Mouse (Mus musculus) neural tube, embryonic 12.5 days (tissue): ENCODE results near the gene Aplp2. TPM values are rescaled to one million over a fixed set of nuclear protein-coding genes. Genes with fewer than 3 reads are reported as not detected.

Source experiments
- ATAC-seq: fragments of 200-750 bp; cut with Nextera tagmentation; 2 replicates; pipeline ENCODE4 v1.8.0; 2017; ENCODE audit warnings: low read depth, mild to moderate bottlenecking, moderate TSS enrichment, moderate library complexity; ENCODE audit not compliant: low FRiP score
- H3K27ac ChIP-seq: fragments of 300-500 bp; sonication (generic); 2 replicates; pipeline ENCODE4 v1.5.1; 2016
- H3K27me3 ChIP-seq: fragments of 300-500 bp; sonication (generic); replicated peaks from 2 replicates; pipeline ENCODE4 v1.6.1; 2016; ENCODE audit warnings: mild to moderate bottlenecking
- H3K36me3 ChIP-seq: fragments of 300-500 bp; sonication (generic); 2 replicates; pipeline ENCODE4 v1.6.1; 2016; ENCODE audit warnings: mild to moderate bottlenecking
- H3K4me1 ChIP-seq: fragments of 300-500 bp; sonication (generic); 2 replicates; pipeline ENCODE4 v1.6.1; 2016
- H3K4me2 ChIP-seq: fragments of 300-500 bp; sonication (generic); replicated peaks from 2 replicates; pipeline ENCODE4 v1.6.1; 2016; ENCODE audit warnings: mild to moderate bottlenecking
- H3K4me3 ChIP-seq: fragments of 300-500 bp; sonication (generic); 2 replicates; pipeline ENCODE4 v1.5.1; 2016
- H3K9ac ChIP-seq: fragments of 300-500 bp; sonication (generic); 2 replicates; pipeline ENCODE4 v1.6.1; 2016; ENCODE audit warnings: mild to moderate bottlenecking
- H3K9me3 ChIP-seq: fragments of 300-500 bp; sonication (generic); 2 replicates; pipeline ENCODE4 v1.6.1; 2016; ENCODE audit warnings: mild to moderate bottlenecking
- WGBS: fragments of 180-500 bp; shearing (Covaris S2); methylation state at CpG from one replicate; pipeline ENCODE4 v1.1.7; 2016; 5-methylcytosine and 5-hydroxymethylcytosine counted together
- polyA plus RNA-seq: library from polyadenylated mRNA; unstranded; fragments of >200 nt; fragmentation: Nextera tagmentation; extraction: Ambion mirVana; gene quantifications from 2 replicates; pipeline ENCODE4 v1.2.1, GENCODE M21; 2016

The Aplp2 gene
- polyA plus RNA-seq, 1 experiment from 2014 or later, result 334 TPM

GRCm38 (mm10) chr9:31196742-31197141, 14.9 kb downstream of the Aplp2 start:
- H3K27ac ChIP-seq, result no peak overlapping the region
- no peaks in the 10 kb centered on the region for H3K4me1 ChIP-seq
- H3K36me3 ChIP-seq, result peaks cover 10% of the 10 kb centered on the region; the same call in 1 of the 2 replicates
- H3K9me3 ChIP-seq, result 0 out of 2 replicates have a peak, but pooled peaks cover 4% of the 10 kb centered on the region
- ATAC-seq, result no peak
- H3K27me3 ChIP-seq, result no peaks in the 10 kb centered on the region
- H3K4me3 ChIP-seq, result no peak overlapping the region
- no peak overlapping the region for H3K9ac ChIP-seq
- no peak overlapping the region for H3K4me2 ChIP-seq

GRCm38 (mm10) chr9:31195573-31195972, 16.0 kb downstream of the Aplp2 start:
- WGBS, result 95% methylated on average over 1 of the region's 1 CpGs
- Histone ChIP-seq H3K9me3 (0 out of 2 replicates have a peak, but pooled peaks cover 4% of the 10 kb centered on the region), H3K27ac (no peak overlapping the region), H3K36me3 (peaks cover 10% of the 10 kb centered on the region; the same call in 1 of the 2 replicates), H3K4me3 (no peak overlapping the region), H3K27me3 (no peaks in the 10 kb centered on the region), H3K9ac (no peak overlapping the region), H3K4me2 (no peak overlapping the region), H3K4me1 (no peaks in the 10 kb centered on the region)
- no peak for ATAC-seq

GRCm38 (mm10) chr9:31192378-31192777, 19.2 kb downstream of the Aplp2 start:
- WGBS, result 94% methylated on average over 7 of the region's 7 CpGs
- H3K36me3 ChIP-seq, result peaks cover 10% of the 10 kb centered on the region; the same call in 1 of the 2 replicates
- no peak overlapping the region for H3K27ac ChIP-seq
- ATAC-seq, result no peak
- H3K27me3 ChIP-seq, result no peaks in the 10 kb centered on the region
- H3K4me1 ChIP-seq, result no peaks in the 10 kb centered on the region
- no peak overlapping the region for H3K9ac ChIP-seq
- 0 out of 2 replicates have a peak, but pooled peaks cover 4% of the 10 kb centered on the region for H3K9me3 ChIP-seq
- no peak overlapping the region for H3K4me2 ChIP-seq
- no peak overlapping the region for H3K4me3 ChIP-seq

GRCm38 (mm10) chr9:31191543-31191942, 20.1 kb downstream of the Aplp2 start:
- Histone ChIP-seq H3K4me3 (no peak overlapping the region), H3K27me3 (no peaks in the 10 kb centered on the region), H3K9me3 (0 out of 2 replicates have a peak, but pooled peaks cover 4% of the 10 kb centered on the region), H3K36me3 (peaks cover 10% of the 10 kb centered on the region; the same call in 1 of the 2 replicates), H3K4me2 (no peak overlapping the region), H3K9ac (no peak overlapping the region), H3K27ac (no peak overlapping the region), H3K4me1 (no peaks in the 10 kb centered on the region)
- ATAC-seq, result no peak
- 67% methylated on average over 7 of the region's 7 CpGs for WGBS

- WGBS, result 91% methylated on average over 2 of the region's 2 CpGs
- Histone ChIP-seq H3K27me3 (no peaks in the 10 kb centered on the region), H3K27ac (no peak overlapping the region), H3K4me2 (no peak overlapping the region), H3K36me3 (peaks cover 6% of the 10 kb centered on the region; the same call in 1 of the 2 replicates), H3K9ac (no peak overlapping the region), H3K4me3 (no peak overlapping the region), H3K9me3 (no peaks in the 10 kb centered on the region), H3K4me1 (no peaks in the 10 kb centered on the region)
- no peak for ATAC-seq
Observed at GRCm38 (mm10) chr9:31189194-31189593, 22.4 kb downstream of the Aplp2 start.

GRCm38 (mm10) chr9:31184439-31184838, 27.2 kb downstream of the Aplp2 start:
- H3K36me3 ChIP-seq, result no peaks in the 10 kb centered on the region
- ATAC-seq, result no peak
- no peak overlapping the region for H3K9ac ChIP-seq
- H3K27me3 ChIP-seq, result no peaks in the 10 kb centered on the region
- H3K4me3 ChIP-seq, result no peak overlapping the region
- peaks cover 12% of the 10 kb centered on the region for H3K4me1 ChIP-seq
- 97% methylated on average over 5 of the region's 5 CpGs for WGBS
- no peak overlapping the region for H3K4me2 ChIP-seq
- no peak overlapping the region for H3K27ac ChIP-seq
- no peaks in the 10 kb centered on the region for H3K9me3 ChIP-seq

GRCm38 (mm10) chr9:31183061-31183460, 28.6 kb downstream of the Aplp2 start:
- whole genome bisulfite sequencing, result 86% methylated on average over 4 of the region's 4 CpGs
- no peaks in the 10 kb centered on the region for H3K9me3 ChIP-seq
- no peak overlapping the region for H3K4me2 ChIP-seq
- no peak overlapping the region for H3K27ac ChIP-seq
- H3K4me3 ChIP-seq, result no peak overlapping the region
- H3K4me1 ChIP-seq, result peaks cover 12% of the 10 kb centered on the region
- no peak overlapping the region for H3K9ac ChIP-seq
- no peaks in the 10 kb centered on the region for H3K36me3 ChIP-seq
- no peak for ATAC-seq
- no peaks in the 10 kb centered on the region for H3K27me3 ChIP-seq

GRCm38 (mm10) chr9:31181291-31182085, 30.1 kb downstream of the Aplp2 start:
- Histone ChIP-seq H3K4me3 (no peak overlapping the region), H3K9me3 (no peaks in the 10 kb centered on the region), H3K27ac (no peak overlapping the region), H3K4me2 (no peak overlapping the region), H3K9ac (no peak overlapping the region), H3K4me1 (peaks cover 12% of the 10 kb centered on the region), H3K27me3 (no peaks in the 10 kb centered on the region), H3K36me3 (peaks cover 2% of the 10 kb centered on the region)
- no peak for ATAC-seq
- WGBS, result 66% methylated on average over 10 of the region's 10 CpGs

- H3K27me3 ChIP-seq, result no peaks in the 10 kb centered on the region
- H3K4me3 ChIP-seq, result no peak overlapping the region
- no peak overlapping the region for H3K9ac ChIP-seq
- H3K27ac ChIP-seq, result no peak overlapping the region
- ATAC-seq, result no peak
- H3K4me1 ChIP-seq, result peaks cover 12% of the 10 kb centered on the region
- 92% methylated on average over 6 of the region's 6 CpGs for WGBS
- no peak overlapping the region for H3K4me2 ChIP-seq
- no peaks in the 10 kb centered on the region for H3K9me3 ChIP-seq
- peaks cover 28% of the 10 kb centered on the region for H3K36me3 ChIP-seq
Observed at GRCm38 (mm10) chr9:31177692-31178091, 33.9 kb downstream of the Aplp2 start.

- WGBS, result 82% methylated on average over 8 of the region's 8 CpGs
- no peaks in the 10 kb centered on the region for H3K27me3 ChIP-seq
- H3K27ac ChIP-seq, result no peak overlapping the region
- H3K36me3 ChIP-seq, result peaks cover 34% of the 10 kb centered on the region
- no peak overlapping the region for H3K4me2 ChIP-seq
- no peak overlapping the region for H3K4me3 ChIP-seq
- H3K9ac ChIP-seq, result no peak overlapping the region
- no peaks in the 10 kb centered on the region for H3K9me3 ChIP-seq
- ATAC-seq, result no peak
- peaks cover 3% of the 10 kb centered on the region; the same call in 1 of the 2 replicates for H3K4me1 ChIP-seq
Observed at GRCm38 (mm10) chr9:31176379-31177130, 35.1 kb downstream of the Aplp2 start.

- H3K4me3 ChIP-seq, result no peak overlapping the region
- no peaks in the 10 kb centered on the region for H3K27me3 ChIP-seq
- no peaks in the 10 kb centered on the region for H3K9me3 ChIP-seq
- 89% methylated on average over 3 of the region's 3 CpGs for WGBS
- no peak overlapping the region for H3K4me2 ChIP-seq
- no peak for ATAC-seq
- H3K9ac ChIP-seq, result no peak overlapping the region
- no peak overlapping the region for H3K27ac ChIP-seq
- no peaks in the 10 kb centered on the region for H3K4me1 ChIP-seq
- H3K36me3 ChIP-seq, result peaks cover 40% of the 10 kb centered on the region
Observed at GRCm38 (mm10) chr9:31175978-31176377, 35.6 kb downstream of the Aplp2 start.

GRCm38 (mm10) chr9:31175346-31175745, 36.3 kb downstream of the Aplp2 start:
- Histone ChIP-seq H3K4me2 (no peak overlapping the region), H3K4me3 (no peak overlapping the region), H3K9ac (no peak overlapping the region), H3K27me3 (no peaks in the 10 kb centered on the region), H3K36me3 (peaks cover 43% of the 10 kb centered on the region), H3K9me3 (no peaks in the 10 kb centered on the region), H3K4me1 (no peaks in the 10 kb centered on the region), H3K27ac (no peak overlapping the region)
- WGBS, result 95% methylated on average over 6 of the region's 6 CpGs
- no peak for ATAC-seq
